Mouse (Mus musculus) heart, adult 18-20 months (tissue): ENCODE data around the gene Dpf3. TPM values are rescaled to one million over a fixed set of nuclear protein-coding genes. Genes with fewer than 3 reads are reported as not detected.

Source experiments
- DNase-seq, 2 experiments: peaks; one replicate each; pipeline ENCODE4 v3.0.0; 2021 to 2022; ENCODE audit warnings: mixed read lengths in 1 of 2
- total RNA-seq, 2 experiments: library from RNA; stranded (reverse); gene quantifications; 2 replicates each; pipeline ENCODE4 v1.2.3; 2021

The Dpf3 gene
- total RNA-seq, 2 experiments from 2014 or later, result 16.2 to 20.3 TPM

GRCm38 (mm10) chr12:83496736-83497135, 9.2 kb upstream of the Dpf3 start:
- DNase-seq, result no peak

GRCm38 (mm10) chr12:83496336-83496735, 8.8 kb upstream of the Dpf3 start:
- no peak for DNase-seq

DNA sequence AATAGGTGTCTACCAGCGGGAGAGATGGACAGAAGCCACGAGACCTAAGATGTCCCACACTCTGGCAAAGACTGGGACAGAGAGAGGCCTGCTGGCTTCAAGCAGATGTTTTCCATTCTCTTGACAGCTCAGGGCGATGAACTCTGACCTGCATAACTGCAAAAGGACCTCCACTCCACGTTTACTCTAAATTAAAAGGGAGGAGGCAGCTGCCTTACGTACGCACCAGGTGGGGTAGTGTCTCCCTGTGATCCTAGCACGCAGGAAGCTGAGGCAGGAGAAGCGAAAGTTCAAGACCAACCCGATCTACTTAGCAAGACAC, 8.4 kb upstream of the Dpf3 start:
- DNase-seq, result peak in 1 of 2 experiments; percentile 22

GRCm38 (mm10) chr12:83495248-83495960, 7.9 kb upstream of the Dpf3 start:
- no peak for DNase-seq

DNA sequence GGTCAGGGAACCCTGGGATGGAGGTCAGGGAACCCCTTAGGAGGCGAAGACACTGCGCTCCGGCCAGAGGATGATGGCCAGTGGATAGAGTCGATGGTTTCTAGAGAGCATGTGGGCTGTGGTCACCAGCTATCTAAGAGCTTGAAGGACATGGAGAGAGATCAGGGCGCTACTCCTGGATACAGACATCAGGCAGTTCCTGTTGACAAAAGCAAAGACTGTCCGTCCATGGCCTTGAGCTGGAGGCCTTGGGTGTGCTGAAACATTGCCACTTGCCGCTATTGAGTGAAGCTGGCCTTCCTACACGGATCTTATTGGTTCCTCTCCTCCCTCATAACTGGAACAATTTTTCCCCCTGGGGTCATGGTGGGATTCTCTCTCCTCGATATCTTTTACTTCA, 6.7 kb upstream of the Dpf3 start:
- DNase-seq, result no peak

GRCm38 (mm10) chr12:83492808-83493207, 5.3 kb upstream of the Dpf3 start:
- no peak for DNase-seq

DNA sequence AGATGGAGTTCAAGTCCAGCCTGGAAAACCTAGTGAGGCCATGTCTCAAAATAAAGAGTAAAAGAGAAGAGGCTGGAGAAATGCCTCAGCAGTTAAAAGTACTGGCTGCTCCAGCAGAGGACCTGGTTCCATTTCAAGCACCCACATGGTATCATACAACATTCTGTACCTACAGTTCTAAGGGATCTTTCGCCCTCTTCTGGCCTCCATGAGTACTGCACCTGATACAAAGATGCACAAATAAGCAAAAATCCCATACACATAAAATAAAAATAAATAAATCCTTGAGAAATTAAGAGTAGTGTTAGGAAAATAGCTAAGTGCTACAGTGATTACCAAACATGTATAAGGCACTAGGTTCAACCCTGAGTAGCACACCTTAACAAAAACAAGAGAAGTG, 4.1 kb upstream of the Dpf3 start:
- DNase-seq, result no peak

DNA sequence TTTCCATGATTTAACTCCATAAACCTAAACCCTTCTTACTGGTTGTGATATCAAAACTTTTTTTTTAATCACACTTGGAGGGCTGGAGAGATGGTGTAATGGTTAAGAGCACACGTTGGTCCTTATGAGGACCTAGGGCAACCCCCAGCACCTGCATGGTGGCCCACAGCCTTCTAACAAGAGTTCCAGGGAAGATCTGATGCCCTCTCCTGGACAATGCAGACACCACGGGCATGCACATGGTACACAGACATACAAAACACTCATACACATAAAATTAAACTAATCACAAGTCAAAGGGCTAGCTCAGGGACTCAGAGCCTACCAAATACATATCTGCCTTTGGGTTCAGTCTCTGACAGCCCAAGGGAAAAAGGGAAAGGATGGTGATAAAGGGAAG, 2.2 kb upstream of the Dpf3 start:
- no peak for DNase-seq

DNA sequence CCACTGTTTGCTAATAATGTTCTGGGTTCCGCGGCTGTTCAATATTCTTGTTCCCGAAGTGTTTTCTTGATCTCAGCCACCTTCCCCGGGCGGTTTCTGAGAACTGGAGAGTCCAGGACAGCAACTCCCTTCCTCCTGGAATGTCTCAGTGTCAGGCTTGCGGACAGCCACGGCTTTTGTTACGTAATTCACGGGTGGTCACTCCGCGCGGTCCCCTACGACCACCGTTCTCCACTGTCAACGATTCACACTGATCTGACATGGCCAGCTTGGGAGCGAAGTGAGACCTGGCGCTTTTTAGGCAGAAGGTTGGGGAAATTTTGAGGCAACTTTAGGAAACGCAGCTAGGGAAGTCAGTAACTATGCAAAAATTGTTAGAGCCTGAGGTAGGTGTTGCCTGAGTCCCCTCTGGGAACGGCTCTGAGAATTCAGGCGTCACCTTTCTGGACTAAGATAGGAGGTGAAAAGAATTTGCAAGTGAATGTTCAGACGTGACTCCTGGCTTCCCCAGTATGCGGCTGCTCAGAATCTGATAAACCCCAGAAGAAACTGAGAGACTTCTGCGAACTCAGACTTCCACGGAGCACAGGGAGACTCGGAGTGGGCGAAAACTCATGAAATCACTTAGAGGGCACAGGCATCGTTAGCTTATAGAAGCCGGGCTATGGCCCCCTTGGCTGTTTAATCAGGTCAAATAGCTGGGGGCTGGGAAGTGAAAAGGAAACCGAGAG, 860 bp upstream of the Dpf3 start:
- peak; percentile 36 to 73 for DNase-seq

GRCm38 (mm10) chr12:83486671-83487461, 650 bp downstream of the Dpf3 start:
- peak; percentile 55 to 70 for DNase-seq

GRCm38 (mm10) chr12:83485911-83486670, 1.4 kb downstream of the Dpf3 start:
- DNase-seq, result peak; percentile 29 to 52

- DNase-seq, result peak in 1 of 2 experiments; percentile 20
These were observed 2.4 kb downstream of the Dpf3 start for GRCm38 (mm10) chr12:83484855-83485745.

- DNase-seq, result peak; percentile 42 to 63
These were observed 3.9 kb downstream of the Dpf3 start for GRCm38 (mm10) chr12:83483653-83484052.

GRCm38 (mm10) chr12:83481439-83481838, 6.1 kb downstream of the Dpf3 start:
- DNase-seq, result no peak

GRCm38 (mm10) chr12:83479818-83480401, 7.6 kb downstream of the Dpf3 start:
- DNase-seq, result no peak

- DNase-seq, result no peak
These were observed 8.4 kb downstream of the Dpf3 start for GRCm38 (mm10) chr12:83479140-83479539.

DNA sequence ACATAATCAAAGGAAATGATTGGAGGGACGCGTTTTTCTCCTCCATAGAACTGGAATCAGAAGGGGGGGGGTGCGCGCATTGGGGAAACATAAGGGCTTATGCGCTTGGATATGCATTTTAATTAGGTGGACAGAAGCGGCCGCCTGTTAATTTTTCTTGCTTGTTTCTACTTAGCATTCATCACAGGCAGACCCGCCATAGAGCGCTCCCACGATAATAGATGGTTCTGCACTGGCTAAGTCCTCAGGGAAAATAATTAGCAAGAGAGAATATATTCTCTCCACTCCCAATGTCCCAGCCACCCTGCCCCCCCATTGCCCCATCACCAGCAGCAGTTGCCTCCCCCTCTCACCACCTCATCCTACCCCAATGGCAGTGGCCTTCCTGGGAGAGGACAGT, 11.2 kb downstream of the Dpf3 start:
- no peak for DNase-seq

DNA sequence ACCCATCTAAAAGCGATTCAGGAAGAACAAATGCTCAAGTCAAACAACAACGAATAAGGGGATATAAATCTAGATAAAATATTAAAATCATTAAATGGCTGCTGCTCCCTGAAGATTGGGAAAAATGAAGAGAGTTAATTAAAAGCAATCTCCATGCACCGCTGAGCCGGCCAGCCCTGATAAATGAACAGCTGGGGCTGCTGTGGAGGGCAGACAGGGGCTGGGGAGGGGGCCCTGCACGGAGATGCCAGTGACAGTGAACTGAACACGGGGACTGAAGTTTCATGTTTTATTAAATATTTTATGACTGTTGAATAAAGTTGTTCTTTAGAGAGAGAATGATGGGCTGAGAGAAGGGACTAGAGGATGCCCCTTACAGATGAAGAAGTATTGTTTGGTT, 12.1 kb downstream of the Dpf3 start:
- no peak for DNase-seq

GRCm38 (mm10) chr12:83473987-83474600, 13.4 kb downstream of the Dpf3 start:
- DNase-seq, result peak; percentile 27 to 33

DNA sequence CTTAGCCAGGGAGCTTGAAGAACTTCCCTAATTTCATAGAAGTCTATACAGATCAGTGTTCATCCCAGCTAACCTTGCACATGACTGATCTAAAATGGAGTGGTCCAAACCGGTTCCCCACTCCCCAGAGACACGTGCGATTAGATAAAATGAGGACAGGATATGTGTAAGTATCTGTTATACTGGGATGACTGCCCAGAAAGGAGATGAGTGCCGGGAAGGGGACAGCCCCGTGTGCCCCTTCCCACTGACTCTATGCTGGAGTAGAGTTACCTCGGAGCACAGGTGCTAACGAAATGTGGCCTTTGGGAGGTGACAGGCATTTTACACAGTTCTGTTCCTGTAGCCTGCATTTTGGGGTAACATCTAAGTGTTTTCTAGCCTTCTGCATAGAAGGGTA, 15.8 kb downstream of the Dpf3 start:
- no peak for DNase-seq
